Mouse (Mus musculus) c-Kit-positive CD71-positive TER-119-positive erythroid progenitor cells, embryonic 14.5 days (primary cell): ENCODE measurements around the gene Fam234a.
"Not testable (repeated sequence)": the region's sequence is repeated elsewhere in the genome, so short reads cannot be mapped to it uniquely, and the experiment has no call there.

Source experiments
- DNase-seq: peaks from one replicate; pipeline ENCODE4 v3.0.0-alpha.2; 2013; ENCODE audit warnings: low spot score

Fam234a gene

GRCm38 (mm10) chr17:26244101-26244841, at the start of gene Fam234a:
Gene Fam234a, minus strand, starts transcription at chr17:26244242.
- DNase-seq, result peak; percentile 87

DNA sequence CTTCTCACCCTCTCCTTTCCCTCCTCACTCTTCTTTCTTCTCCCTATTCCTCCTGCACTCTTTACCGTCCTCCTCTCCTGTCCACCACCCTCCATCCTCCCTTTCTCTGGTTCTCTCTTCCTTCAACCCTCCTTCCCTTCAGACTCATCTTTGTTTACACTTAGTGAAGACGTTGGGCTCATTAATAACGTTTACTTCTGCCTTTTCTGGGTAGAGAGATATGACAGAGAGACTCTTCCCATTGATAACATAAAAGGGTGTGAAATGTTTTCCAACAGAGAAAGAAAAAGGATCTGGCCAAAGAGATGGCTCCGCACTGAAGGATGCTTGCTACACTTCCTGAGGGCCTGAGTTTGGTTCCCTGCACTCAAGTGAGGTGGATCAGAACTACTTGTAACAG, 45.4 kb upstream of the Fam234a start:
- no peak for DNase-seq

DNA sequence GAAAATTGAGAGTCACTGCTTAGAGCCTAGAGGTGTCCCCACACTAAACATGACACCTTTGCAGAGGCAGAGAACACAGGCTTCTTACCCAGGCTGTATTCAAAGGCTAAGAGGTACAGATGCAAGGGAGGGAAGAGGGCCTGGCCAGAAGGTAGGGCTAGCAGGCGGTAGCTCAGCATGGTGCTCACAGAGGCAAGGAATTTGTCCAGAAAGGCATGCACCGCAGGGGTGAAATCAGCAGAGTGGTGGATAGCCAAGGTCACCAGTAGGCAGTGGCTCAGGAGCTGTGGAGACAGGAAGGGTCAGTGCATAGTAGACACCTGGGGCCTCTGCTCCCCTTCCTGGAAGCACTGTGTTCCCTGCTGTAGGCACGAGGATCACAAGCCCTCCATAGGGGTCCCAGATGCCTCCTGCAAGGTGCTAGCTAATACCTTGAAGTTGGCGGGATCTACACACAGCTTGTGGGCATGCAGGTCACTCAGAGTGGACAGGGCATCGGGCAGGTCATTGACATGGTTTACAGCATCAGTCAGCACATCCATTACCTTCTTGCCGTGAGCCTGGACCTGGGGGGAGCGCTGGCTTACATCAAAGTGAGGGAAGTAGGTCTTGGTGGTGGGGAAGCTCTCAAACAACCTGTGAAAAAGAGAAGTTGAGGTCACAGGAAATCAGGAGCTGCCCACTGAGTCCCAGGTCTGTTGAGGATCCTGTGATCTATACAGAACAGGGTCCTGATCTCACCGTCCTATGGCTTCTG, 42.3 kb upstream of the Fam234a start:
- DNase-seq, result no peak

GRCm38 (mm10) chr17:26276711-26277110, 32.7 kb upstream of the Fam234a start:
- DNase-seq, result no peak

DNA sequence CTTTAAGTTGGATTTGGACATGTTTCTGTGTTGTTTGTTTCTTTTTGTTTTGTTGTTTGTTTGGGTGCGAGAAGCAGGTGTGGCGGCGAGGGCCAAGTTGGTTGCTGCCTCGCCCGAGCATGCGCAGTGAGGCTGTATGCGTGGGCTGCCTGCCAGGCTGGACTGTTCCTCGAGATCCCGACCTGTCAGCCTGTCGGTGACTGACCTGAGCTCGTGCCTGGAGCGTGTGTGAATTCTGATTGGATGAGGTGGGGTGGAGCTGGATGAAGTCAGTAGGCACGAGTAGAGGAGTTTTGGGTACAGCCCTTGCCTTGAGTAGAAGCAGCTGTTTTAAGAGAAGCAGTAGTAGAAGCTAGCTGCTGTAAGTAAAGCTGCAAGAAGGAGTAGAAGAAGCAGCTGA, 31.9 kb upstream of the Fam234a start:
- DNase-seq, result no peak

GRCm38 (mm10) chr17:26272586-26272985, 28.5 kb upstream of the Fam234a start:
- DNase-seq, result no peak

DNA sequence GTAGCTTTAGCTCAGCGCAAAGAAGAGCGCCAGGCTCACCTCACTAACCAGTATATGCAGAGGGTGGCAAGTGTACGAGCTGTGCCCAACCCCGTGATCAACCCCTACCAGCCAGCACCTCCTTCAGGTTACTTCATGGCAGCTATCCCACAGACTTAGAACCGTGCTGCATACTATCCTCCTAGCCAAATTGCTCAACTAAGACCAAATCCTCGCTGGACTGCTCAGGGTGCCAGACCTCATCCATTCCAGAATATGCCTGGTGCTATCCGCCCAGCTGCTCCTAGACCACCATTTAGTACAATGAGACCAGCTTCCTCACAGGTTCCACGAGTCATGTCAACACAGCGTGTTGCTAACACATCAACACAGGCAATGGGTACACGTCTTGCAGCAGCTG, 25.5 kb upstream of the Fam234a start:
- not testable (repeated sequence) for DNase-seq

DNA sequence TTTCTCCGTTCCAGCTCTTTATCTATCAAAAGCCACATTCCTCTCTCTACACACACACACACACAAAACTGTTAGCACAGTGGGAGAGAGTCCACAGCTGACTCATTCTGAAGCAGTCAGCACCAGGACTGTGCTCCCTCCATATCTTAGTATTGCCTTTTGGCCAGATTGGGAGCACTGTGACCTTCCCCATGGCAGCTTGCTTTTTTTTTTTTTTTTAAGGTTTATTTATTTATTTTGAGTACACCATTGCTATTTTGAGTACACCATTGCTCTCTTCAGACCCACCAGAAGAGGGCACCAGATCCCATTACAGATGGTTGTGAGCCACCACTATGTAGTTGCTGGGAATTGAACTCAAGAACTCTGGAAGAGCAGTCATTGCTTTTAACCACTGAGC, 24.8 kb upstream of the Fam234a start:
- no peak for DNase-seq

DNA sequence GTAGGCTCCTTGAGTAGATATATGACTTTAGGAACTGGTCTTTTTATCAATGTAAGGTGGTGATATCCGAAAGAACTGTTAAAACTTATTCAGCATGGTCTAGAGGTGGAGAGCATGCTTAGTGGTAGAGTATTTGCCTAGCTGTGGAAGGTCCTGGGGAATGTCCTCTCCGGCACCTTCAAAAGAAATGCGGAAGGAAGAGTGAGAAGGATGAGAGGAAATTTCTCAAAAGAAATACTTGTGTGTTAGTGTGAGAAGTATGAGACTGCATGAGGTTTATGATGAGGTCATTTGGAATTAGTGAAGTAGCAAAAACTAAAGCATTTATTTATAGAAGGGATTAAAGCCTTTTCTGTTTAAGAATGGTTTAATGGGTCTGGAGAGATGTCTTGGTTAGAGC, 18.3 kb upstream of the Fam234a start:
- no peak for DNase-seq

DNA sequence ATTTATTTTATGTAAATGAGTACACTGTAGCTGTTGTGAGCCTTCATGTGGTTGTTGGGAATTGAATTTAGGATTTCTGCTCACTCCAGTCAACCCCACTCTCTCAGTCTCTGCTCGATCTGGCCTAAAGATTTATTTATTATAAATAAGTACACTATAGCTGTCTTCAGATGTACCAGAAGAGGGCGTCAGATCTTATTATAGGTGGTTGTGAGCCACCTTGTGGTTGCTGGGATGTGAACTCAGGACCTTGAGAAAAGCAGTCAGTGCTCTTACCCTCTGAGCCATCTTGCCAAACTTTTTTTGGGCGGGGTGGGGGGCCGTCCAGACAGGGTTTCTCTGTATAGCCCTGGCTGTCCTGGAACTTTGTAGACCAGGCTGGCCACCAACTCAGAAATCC, 17.8 kb upstream of the Fam234a start:
- no peak for DNase-seq

DNA sequence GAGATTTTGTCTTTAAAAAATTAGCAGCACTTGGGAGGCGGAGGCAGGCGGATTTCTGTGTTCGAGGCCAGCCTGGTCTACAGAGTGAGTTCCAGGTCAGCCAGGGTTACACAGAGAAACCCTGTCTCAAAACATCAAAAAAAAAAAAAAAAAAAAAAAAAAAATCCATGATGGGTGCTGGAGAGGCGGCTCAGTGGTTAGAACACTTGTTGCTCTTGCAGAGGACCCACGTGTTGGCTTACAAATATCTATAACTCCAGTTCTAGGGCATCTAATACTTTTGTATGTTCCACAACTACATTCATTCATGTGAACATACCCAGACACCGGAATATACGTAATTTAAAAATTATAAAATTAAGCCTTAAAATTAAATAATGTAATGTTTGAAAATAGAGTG, 11.3 kb upstream of the Fam234a start:
- no peak for DNase-seq

DNA sequence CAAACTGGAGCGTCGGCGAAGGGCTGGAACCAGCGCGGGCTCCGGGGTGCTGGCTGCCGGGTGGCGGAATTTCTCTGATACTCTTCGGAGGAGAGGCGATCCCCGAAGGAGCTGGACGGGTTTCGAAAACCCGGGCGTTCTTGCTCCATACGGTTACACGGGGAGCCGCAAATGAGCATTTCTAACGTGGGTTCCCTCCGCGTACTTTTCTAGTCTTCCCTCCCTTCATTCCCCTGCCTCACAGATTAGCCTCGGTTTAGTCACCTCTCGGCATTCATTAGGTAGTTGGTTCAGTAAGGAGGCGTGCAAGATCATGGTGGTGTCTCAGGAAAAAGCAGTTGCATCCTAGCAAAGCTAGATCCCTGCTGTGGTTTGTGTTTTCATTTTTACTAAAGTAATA, 9.4 kb upstream of the Fam234a start:
- DNase-seq, result no peak

DNA sequence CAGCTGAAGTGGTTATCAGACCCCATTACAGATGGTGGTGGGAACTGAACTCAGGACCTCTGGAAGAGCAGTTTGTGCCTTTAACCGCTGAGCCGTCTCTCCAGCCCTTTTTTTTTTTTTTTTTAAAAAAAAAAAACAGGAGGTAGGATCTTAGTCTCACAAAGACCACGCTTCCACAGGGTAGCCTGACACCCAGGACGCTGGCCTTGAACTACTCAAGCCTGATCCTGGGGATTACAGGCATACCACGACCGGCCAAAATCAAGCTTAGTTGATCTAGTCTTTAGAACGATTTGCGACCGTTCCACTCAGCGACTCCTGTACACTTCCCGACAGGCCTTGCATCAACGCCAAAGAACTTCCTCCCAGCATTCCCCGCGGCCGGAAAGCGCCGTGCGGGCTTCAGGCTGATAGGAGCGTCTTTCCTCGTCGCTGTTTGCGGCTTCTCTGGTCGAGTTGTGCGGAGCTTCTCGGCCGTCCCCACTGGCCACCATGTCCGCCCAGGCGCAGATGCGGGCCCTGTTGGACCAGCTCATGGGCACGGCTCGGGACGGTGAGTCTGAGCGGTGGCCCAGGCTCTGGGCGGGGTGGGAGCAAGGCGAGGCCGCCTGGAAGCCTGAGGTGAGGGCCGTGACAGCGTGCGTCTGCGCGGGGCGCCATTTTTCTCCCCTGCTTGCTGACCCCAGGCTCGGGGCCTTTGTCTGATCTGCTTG, 8.7 kb upstream of the Fam234a start, which contains the start of gene Luc7l:
TSS of gene Luc7l (plus strand) at position 358 of the 713 bp plus-strand sequence.
- peak; percentile 91 for DNase-seq

DNA sequence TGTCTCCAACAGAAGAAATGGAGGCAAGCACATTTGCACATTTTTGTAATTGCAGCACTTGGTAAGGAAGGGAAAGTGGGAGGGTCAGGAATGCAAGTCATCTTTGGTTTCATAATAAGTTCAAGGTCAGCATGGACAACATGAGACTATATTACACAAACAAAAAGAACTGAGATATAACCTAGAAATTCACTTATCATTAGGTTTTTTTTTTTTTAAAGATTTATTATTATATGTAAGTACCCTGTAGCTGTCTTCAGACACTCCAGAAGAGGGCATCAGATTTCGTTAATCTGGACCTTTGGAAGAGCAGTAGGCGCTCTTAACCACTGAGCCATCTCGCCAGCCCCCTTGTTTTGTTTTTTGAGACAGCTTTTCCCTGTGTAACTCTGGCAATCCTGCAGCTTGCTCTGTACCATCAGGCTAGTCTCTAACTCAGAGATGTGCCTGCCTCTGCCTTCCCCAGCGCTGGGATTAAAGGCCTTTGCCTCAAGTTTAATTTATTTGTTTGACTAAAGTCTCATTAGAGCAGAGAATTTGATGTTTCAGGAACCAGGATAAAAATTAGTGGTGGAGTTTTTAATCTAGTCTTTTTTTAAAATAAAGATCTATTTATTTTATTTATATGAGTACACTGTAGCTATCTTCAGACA, 8.0 kb upstream of the Fam234a start:
- DNase-seq, result no peak

DNA sequence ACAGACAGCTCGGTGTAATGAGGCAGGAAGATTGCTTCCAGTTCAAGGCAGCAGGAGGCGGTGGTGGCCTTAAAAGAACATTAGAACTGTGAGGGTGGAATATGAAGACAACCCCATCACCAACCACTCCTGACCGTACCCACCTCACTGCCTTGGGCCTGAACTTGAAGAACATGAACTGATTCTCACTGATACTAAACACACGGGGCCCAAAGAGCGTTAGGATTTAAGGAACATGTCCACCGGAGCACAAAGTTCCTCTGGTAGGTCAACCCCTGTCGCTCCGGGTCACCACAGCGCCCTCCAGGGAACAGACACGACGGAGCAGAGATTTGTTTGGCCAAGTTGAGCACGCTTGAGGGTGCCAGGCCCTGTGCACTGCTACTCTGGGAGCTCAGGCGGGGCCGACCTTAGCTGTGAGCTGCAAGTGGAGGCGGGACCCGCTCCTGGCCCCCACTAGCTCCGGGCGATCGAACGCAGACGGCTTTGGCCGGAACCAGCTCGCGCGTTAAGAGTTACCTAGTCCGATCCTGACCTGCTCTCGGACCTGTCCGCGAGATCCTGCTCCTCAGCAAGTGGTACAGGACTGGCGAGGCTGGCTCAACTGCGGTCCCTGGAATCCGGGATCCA, 456 bp downstream of the Fam234a start:
- DNase-seq, result no peak

DNA sequence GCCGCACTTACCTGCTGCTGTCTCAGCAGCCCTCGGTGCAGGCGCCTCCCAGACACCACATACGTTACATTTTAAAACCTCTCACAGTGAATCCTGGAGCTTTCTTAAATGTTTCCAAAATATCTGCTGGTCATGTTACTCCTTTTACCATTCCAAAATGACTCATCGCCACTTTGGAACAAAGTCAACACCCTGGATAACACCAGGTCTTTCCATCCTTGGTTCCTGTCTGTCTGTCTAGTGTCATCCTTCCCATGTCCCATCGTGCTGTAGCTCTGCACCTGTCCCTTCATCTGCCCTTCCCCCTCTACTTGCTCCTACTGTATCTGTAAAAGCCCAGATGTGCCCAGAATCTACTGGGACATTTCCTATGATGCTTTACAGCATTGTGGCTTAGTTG, 3.1 kb downstream of the Fam234a start:
- no peak for DNase-seq

DNA sequence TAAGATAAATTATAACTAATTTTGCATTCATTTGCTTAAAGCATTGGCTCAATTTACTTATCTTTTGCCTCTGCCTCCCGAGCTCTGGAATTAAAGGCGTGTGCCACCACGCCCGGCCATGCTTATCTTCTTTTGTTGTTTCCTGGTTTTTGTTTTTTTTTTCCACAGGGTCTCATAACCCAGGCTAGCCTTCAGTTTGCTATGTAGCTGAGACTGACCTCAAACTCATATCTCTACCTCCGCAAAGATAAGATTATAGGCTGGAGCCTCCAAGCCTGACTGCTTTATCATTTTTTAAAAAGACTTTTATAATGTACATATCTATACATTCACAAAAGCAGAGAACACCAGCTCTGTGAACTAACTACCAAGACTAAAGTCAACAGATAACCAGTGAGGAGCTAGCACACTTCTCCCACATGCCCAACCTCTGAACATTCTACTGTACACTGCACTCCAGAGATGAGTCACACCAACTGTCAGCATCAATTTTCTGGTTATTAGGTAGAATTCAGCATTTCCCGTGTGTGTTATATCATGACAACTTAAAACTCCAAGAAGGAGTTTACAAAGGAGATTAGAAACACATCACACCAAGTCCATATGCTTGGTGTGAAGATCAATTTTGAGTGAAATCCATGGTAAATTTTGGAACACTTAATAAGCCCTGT, 3.8 kb downstream of the Fam234a start:
- no peak for DNase-seq

DNA sequence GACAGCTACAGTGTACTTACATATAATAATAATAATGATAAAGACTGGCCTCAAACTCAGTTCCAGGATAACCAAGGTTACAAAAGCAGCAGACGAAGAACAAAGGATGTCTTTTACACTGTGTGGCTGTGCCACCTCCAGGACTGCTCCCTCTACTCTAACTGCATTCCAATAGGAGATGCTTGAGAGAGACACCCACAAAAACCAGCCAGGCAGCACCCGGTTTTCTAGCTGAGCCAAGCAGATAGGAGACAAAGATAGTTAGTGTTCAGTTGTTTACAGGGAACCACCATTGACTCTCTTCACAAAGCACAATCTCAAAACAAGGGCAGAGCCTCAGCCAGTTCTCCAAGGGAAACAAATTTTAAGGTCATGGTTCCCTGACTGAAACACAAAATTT, 4.5 kb downstream of the Fam234a start:
- DNase-seq, result no peak

DNA sequence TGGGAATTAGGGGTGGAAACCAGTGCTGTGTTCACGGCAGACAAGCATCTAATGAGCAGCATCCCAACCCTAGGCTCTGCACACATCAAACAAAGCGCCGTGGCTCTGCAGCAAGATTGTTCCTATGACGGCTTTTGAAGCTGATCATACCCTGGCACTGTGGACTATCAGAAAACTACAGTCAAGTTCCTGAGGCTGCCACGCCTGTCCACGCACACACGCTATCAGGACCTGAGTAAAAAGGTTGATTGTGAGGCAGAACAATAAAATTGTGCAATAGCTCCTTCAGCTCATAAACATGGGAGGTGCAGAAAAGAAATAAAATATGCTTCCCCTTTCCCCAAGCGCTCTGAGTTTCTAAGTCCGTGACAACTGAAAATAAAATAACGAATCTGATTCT, 6.4 kb downstream of the Fam234a start:
- no peak for DNase-seq

- no peak for DNase-seq
Observed at GRCm38 (mm10) chr17:26235077-26235815, 8.8 kb downstream of the Fam234a start.

GRCm38 (mm10) chr17:26234386-26234785, 9.7 kb downstream of the Fam234a start:
- no peak for DNase-seq
